Comparison of ENCODE assay signal across 26 mouse cellular contexts in the genomic region with DNA sequence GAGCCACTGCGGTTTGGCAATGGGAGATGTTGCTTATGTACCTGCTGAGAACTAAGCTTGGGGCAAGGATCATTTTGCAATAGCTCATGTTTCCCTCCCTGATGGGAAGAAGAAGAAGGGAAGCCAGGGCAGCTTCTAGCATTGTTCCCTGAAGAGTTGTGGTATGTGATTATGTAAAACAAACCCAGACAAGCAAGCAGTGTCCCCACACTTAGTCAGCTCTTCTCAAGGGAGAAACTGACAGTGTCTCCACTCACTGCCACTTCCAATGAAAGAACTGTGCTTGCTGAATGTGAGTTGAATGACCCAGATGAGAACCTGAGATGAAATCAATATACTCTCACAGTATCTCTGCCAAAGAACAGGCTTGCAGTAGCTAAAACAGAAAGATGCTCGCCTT.
A peak's percentile ranks its signal among the peaks of the same experiment; 100 is the strongest.
DNase-seq lines count a peak whose midpoint lies in the region; ATAC-seq and TF ChIP-seq lines count a peak whose summit lies in the region.
"Had no signal": no experiment of that assay in that cellular context is flagged by ENCODE, and none has a peak within 500 bp of the region (broad histone marks: within the 10 kb centered on the region; RNA-seq: fewer than 3 reads in every experiment).

No protein-coding gene starts in this region.

- H3K4me1 ChIP-seq in embryonic facial prominence, embryonic 14.5 days (ENCODE audit: control insufficient read depth, insufficient read depth, low read length): no peaks in the 10 kb centered on the region
- no peaks in the 10 kb centered on the region for H3K4me1 ChIP-seq in embryonic facial prominence, embryonic 10.5 days
- no peaks in the 10 kb centered on the region for H3K4me1 ChIP-seq in liver, adult 2 months (ENCODE audit: control insufficient read depth, insufficient read depth, low read length)
- H3K4me1 ChIP-seq in liver, postnatal 0 days (ENCODE audit: insufficient read depth): no peaks in the 10 kb centered on the region
- H3K4me1 ChIP-seq: embryonic facial prominence, embryonic 12.5 days; forebrain, embryonic 12.5 days; forebrain, embryonic 15.5 days; heart, embryonic 12.5 days; heart, embryonic 15.5 days had no signal

- TF ChIP-seq EP300 in liver, postnatal 0 days (IDR thresholded peaks at IDR 0.05; ENCODE audit: low read depth): no peak

- no peak for TF ChIP-seq CTCF in liver, adult 2 months (IDR thresholded peaks at IDR 0.05; ENCODE audit: low read depth, low read length)
- no peak for TF ChIP-seq CTCF in liver, postnatal 0 days (IDR thresholded peaks at IDR 0.05; ENCODE audit: low read depth)

- H3K4me3 ChIP-seq in embryonic facial prominence, embryonic 14.5 days (ENCODE audit: low read depth, low read length): no peak overlapping the region
- H3K4me3 ChIP-seq in embryonic facial prominence, embryonic 10.5 days: no peak overlapping the region
- H3K4me3 ChIP-seq in liver, adult 2 months (ENCODE audit: insufficient read depth, low read depth, low read length): no peak overlapping the region
- H3K4me3 ChIP-seq in liver, postnatal 0 days (ENCODE audit: low read depth, low read length): no peak overlapping the region
- H3K4me3 ChIP-seq: embryonic facial prominence, embryonic 12.5 days; erythroblast, embryonic 14.5 days; forebrain, embryonic 12.5 days; forebrain, embryonic 15.5 days; gastrocnemius, adult 2 months; heart, embryonic 12.5 days; heart, embryonic 15.5 days had no signal

- no peaks in the 10 kb centered on the region for H3K9me3 ChIP-seq in embryonic facial prominence, embryonic 14.5 days (ENCODE audit: control insufficient read depth, low read length)
- no peaks in the 10 kb centered on the region for H3K9me3 ChIP-seq in embryonic facial prominence, embryonic 10.5 days
- no peaks in the 10 kb centered on the region for H3K9me3 ChIP-seq in liver, postnatal 0 days (ENCODE audit: low read length)
- H3K9me3 ChIP-seq: embryonic facial prominence, embryonic 12.5 days; forebrain, embryonic 12.5 days; forebrain, embryonic 15.5 days; heart, embryonic 12.5 days; heart, embryonic 15.5 days had no signal

- ATAC-seq in embryonic facial prominence, embryonic 14.5 days (ENCODE audit: low read depth): peak; percentile 53; the same call in 1 of the 2 replicates
- ATAC-seq in liver, postnatal 0 days: no peak
- ATAC-seq: forebrain, embryonic 15.5 days; hindbrain, postnatal 0 days; inflammation-experienced regulatory T-cells, adult 6 months; intestine, embryonic 16.5 days; Patski had no signal

- 55% methylated on average over 2 of the region's 2 CpGs for WGBS in embryonic facial prominence, embryonic 14.5 days
- WGBS in embryonic facial prominence, embryonic 10.5 days: 74% methylated on average over 2 of the region's 2 CpGs
- WGBS in liver, adult 2 months: 55% methylated on average over 2 of the region's 2 CpGs
- 51% methylated on average over 2 of the region's 2 CpGs for WGBS in liver, postnatal 0 days (ENCODE audit: insufficient replicate concordance)

- H3K79me2 ChIP-seq in liver, adult 2 months (ENCODE audit: control insufficient read depth, insufficient read depth, low read length): no peaks in the 10 kb centered on the region

- H3K27me3 ChIP-seq in embryonic facial prominence, embryonic 14.5 days (replicated peaks; ENCODE audit: control insufficient read depth, insufficient read depth, low read length): no peaks in the 10 kb centered on the region
- no peaks in the 10 kb centered on the region for H3K27me3 ChIP-seq in embryonic facial prominence, embryonic 10.5 days (replicated peaks; ENCODE audit: low read depth, poor library complexity, severe bottlenecking)
- H3K27me3 ChIP-seq in liver, adult 2 months (ENCODE audit: control insufficient read depth, insufficient read depth, low read length): no peaks in the 10 kb centered on the region
- H3K27me3 ChIP-seq in liver, postnatal 0 days (ENCODE audit: insufficient read depth, low read length): no peaks in the 10 kb centered on the region
- H3K27me3 ChIP-seq: embryonic facial prominence, embryonic 12.5 days; forebrain, embryonic 12.5 days; forebrain, embryonic 15.5 days; heart, embryonic 12.5 days; heart, embryonic 15.5 days; Patski had no signal

- no peak overlapping the region for H3K9ac ChIP-seq in embryonic facial prominence, embryonic 14.5 days (ENCODE audit: low read depth, low read length)
- no peak overlapping the region for H3K9ac ChIP-seq in liver, adult 2 months (ENCODE audit: low read depth, low read length)
- no peak overlapping the region for H3K9ac ChIP-seq in liver, postnatal 0 days (replicated peaks)
- H3K9ac ChIP-seq: embryonic facial prominence, embryonic 12.5 days; forebrain, embryonic 12.5 days; forebrain, embryonic 15.5 days; heart, embryonic 12.5 days; heart, embryonic 15.5 days; hindbrain, embryonic 14.5 days had no signal

- no peaks in the 10 kb centered on the region for H3K36me3 ChIP-seq in embryonic facial prominence, embryonic 14.5 days (ENCODE audit: control insufficient read depth, insufficient read depth, low read length)
- H3K36me3 ChIP-seq in embryonic facial prominence, embryonic 10.5 days (replicated peaks): no peaks in the 10 kb centered on the region
- H3K36me3 ChIP-seq in liver, adult 2 months (ENCODE audit: control insufficient read depth, insufficient read depth, low read length): no peaks in the 10 kb centered on the region
- no peaks in the 10 kb centered on the region for H3K36me3 ChIP-seq in liver, postnatal 0 days (replicated peaks; ENCODE audit: insufficient read depth, low read length)
- H3K36me3 ChIP-seq: embryonic facial prominence, embryonic 12.5 days; forebrain, embryonic 12.5 days; forebrain, embryonic 15.5 days; heart, embryonic 12.5 days; heart, embryonic 15.5 days had no signal

- no peak overlapping the region for H3K4me2 ChIP-seq in embryonic facial prominence, embryonic 14.5 days (ENCODE audit: low read depth, low read length)
- no peak overlapping the region for H3K4me2 ChIP-seq in liver, postnatal 0 days (ENCODE audit: low read depth, low read length)
- H3K4me2 ChIP-seq: embryonic facial prominence, embryonic 12.5 days; forebrain, embryonic 12.5 days; forebrain, embryonic 15.5 days; heart, embryonic 12.5 days; heart, embryonic 15.5 days; hindbrain, embryonic 14.5 days had no signal

- no peak overlapping the region for H3K27ac ChIP-seq in embryonic facial prominence, embryonic 14.5 days (replicated peaks; ENCODE audit: low read depth, low read length)
- no peak overlapping the region for H3K27ac ChIP-seq in embryonic facial prominence, embryonic 10.5 days (replicated peaks)
- H3K27ac ChIP-seq in liver, adult 2 months (replicated peaks; ENCODE audit: insufficient read depth, low read depth, low read length): no peak overlapping the region
- no peak overlapping the region for H3K27ac ChIP-seq in liver, postnatal 0 days (ENCODE audit: low read depth)
- H3K27ac ChIP-seq: embryonic facial prominence, embryonic 12.5 days; forebrain, embryonic 12.5 days; forebrain, embryonic 15.5 days; gastrocnemius, adult 2 months; heart, embryonic 15.5 days; hindbrain, embryonic 14.5 days; hindbrain, postnatal 0 days had no signal

- TF ChIP-seq POLR2A in liver, adult 2 months (IDR thresholded peaks at IDR 0.05; ENCODE audit: extremely low read depth, insufficient read depth, low read length): no peak

- peak; percentile 31 for DNase-seq in embryonic facial prominence, embryonic 14.5 days (ENCODE audit: low spot score)
- DNase-seq in embryonic facial prominence, embryonic 10.5 days (ENCODE audit: low spot score): no peak
- peak; percentile 15 for DNase-seq in liver, adult 2 months (ENCODE audit: extremely low read depth, low read depth, low spot score)
- no peak for DNase-seq in liver, postnatal 0 days
- peak; percentile 63 for DNase-seq in Muller cell, postnatal 12 days (ENCODE audit: inconsistent ontology term)
- no peak for DNase-seq in gastrocnemius, postnatal 4 days (ENCODE audit: low spot score in 2 of 2)
- DNase-seq: adrenal gland, adult 2 months; adrenal gland, postnatal 14 days; cerebellum, adult 18-20 months; cerebellum, adult 9-10 months; gastrocnemius, adult 2 months; gastrocnemius, postnatal 14 days; heart, adult 18-20 months; heart, postnatal 10 days; heart, postnatal 36 days had no signal

Comparison
In these comparisons a context has a peak if more than half of its experiments do, and no peak if none do; other contexts are left out.
1. DNase-seq: peak in embryonic facial prominence, embryonic 14.5 days (single experiment), liver, adult 2 months (single experiment) and Muller cell, postnatal 12 days (single experiment); none in embryonic facial prominence, embryonic 10.5 days (single experiment), liver, postnatal 0 days (single experiment) and gastrocnemius, postnatal 4 days (0 of 2).